Mouse (Mus musculus): ENCODE measurements around the gene Them4. TPM values are rescaled to one million over a fixed set of nuclear protein-coding genes. Genes with fewer than 3 reads are reported as not detected.

Them4 gene
- polyA plus RNA-seq, 1 experiment from 2014 or later, result 3.4 TPM

- Histone ChIP-seq H3K27ac (replicated peaks) (no peak overlapping the region), H3K36me3 (replicated peaks) (no peaks in the 10 kb centered on the region), H3K9ac (no peak overlapping the region), H3K27me3 (0 out of 2 replicates have a peak, but pooled peaks cover 3% of the 10 kb centered on the region), H3K4me2 (no peak overlapping the region), H3K9me3 (replicated peaks) (no peaks in the 10 kb centered on the region), H3K4me3 (replicated peaks) (no peak overlapping the region), H3K4me1 (replicated peaks) (no peaks in the 10 kb centered on the region)
- no peak for ATAC-seq (ENCODE audit: insufficient read depth)
- 27% methylated on average over 9 of the region's 9 CpGs for WGBS (ENCODE audit: insufficient replicate concordance)
Observed at GRCm38 (mm10) chr3:94379831-94380510, 70.1 kb downstream of the Them4 start.

Other genes starting within 250 kb of the Them4 start
- gene Gm10697, start 237.4 kb upstream of the Them4 start, polyA plus RNA-seq (2015; fragmentation: Nextera tagmentation; extraction: Ambion mirVana), result not detected in 2 replicates
- not detected in 2 replicates for gene Gm10696, start 131.9 kb upstream of the Them4 start, polyA plus RNA-seq (2015; fragmentation: Nextera tagmentation; extraction: Ambion mirVana)
- not detected in 2 replicates for gene Gm5286, start 113.4 kb upstream of the Them4 start, polyA plus RNA-seq (2015; fragmentation: Nextera tagmentation; extraction: Ambion mirVana)
- not detected in 2 replicates for gene Gm4778, start 46.1 kb upstream of the Them4 start, polyA plus RNA-seq (2015; fragmentation: Nextera tagmentation; extraction: Ambion mirVana)
- not detected in 2 replicates for gene Them5, start 32.0 kb downstream of the Them4 start, polyA plus RNA-seq (2015; fragmentation: Nextera tagmentation; extraction: Ambion mirVana)
- gene C2cd4d, start 52.3 kb downstream of the Them4 start, polyA plus RNA-seq (2015; fragmentation: Nextera tagmentation; extraction: Ambion mirVana), result 0.06 and 0.17 TPM in 2 replicates
- 1.1 and 1.4 TPM in 2 replicates for gene Rorc, start 62.7 kb downstream of the Them4 start, polyA plus RNA-seq (2015; fragmentation: Nextera tagmentation; extraction: Ambion mirVana)
- gene Lingo4, start 88.4 kb downstream of the Them4 start, polyA plus RNA-seq (2015; fragmentation: Nextera tagmentation; extraction: Ambion mirVana), result 0.02 TPM in 1 of 2 replicates, not detected in the other
- 8.7 and 9.9 TPM in 2 replicates for gene Tdrkh, start 103.2 kb downstream of the Them4 start, polyA plus RNA-seq (2015; fragmentation: Nextera tagmentation; extraction: Ambion mirVana)
- 33.0 and 35.5 TPM in 2 replicates for gene Mrpl9, start 133.2 kb downstream of the Them4 start, polyA plus RNA-seq (2015; fragmentation: Nextera tagmentation; extraction: Ambion mirVana)
- 0.17 and 0.44 TPM in 2 replicates for gene Oaz3, start 133.8 kb downstream of the Them4 start, polyA plus RNA-seq (2015; fragmentation: Nextera tagmentation; extraction: Ambion mirVana)
- 0.24 and 0.54 TPM in 2 replicates for gene Celf3, start 168.2 kb downstream of the Them4 start, polyA plus RNA-seq (2015; fragmentation: Nextera tagmentation; extraction: Ambion mirVana)
- gene Riiad1, start 170.3 kb downstream of the Them4 start, polyA plus RNA-seq (2015; fragmentation: Nextera tagmentation; extraction: Ambion mirVana), result 0.35 TPM in 1 of 2 replicates, not detected in the other

Data from liver, embryonic 15.5 days (tissue).